Mouse (Mus musculus) neural tube, embryonic 11.5 days (tissue): ENCODE data around the gene Primpol. TPM values are rescaled to one million over a fixed set of nuclear protein-coding genes. Genes with fewer than 3 reads are reported as not detected.

Source experiments
- ATAC-seq: fragments of 200-750 bp; cut with Nextera tagmentation; 2 replicates; pipeline ENCODE4 v1.8.0; 2017; ENCODE audit warnings: moderate number of reproducible peaks, mild to moderate bottlenecking, moderate TSS enrichment, moderate library complexity; ENCODE audit not compliant: insufficient read depth, low FRiP score, low TSS enrichment
- DNase-seq: peaks from one replicate; pipeline ENCODE4 v3.0.0-alpha.2; 2015; ENCODE audit warnings: low spot score
- H3K27ac ChIP-seq: fragments of 300-500 bp; sonication (generic); 2 replicates; pipeline ENCODE4 v1.5.1; 2014; ENCODE audit warnings: low read depth, mild to moderate bottlenecking, low read length
- H3K27me3 ChIP-seq: fragments of 300-500 bp; sonication (generic); 2 replicates; pipeline ENCODE4 v1.6.1; 2014; ENCODE audit warnings: mild to moderate bottlenecking, low read length, mixed read lengths; ENCODE audit not compliant: control insufficient read depth, insufficient read depth
- H3K36me3 ChIP-seq: fragments of 300-500 bp; sonication (generic); 2 replicates; pipeline ENCODE4 v1.6.1; 2014; ENCODE audit warnings: mild to moderate bottlenecking, low read length, moderate library complexity, mixed read lengths; ENCODE audit not compliant: control insufficient read depth, insufficient read depth
- H3K4me1 ChIP-seq: fragments of 300-500 bp; sonication (generic); 2 replicates; pipeline ENCODE4 v1.6.1; 2014; ENCODE audit warnings: low read length, mixed read lengths; ENCODE audit not compliant: control insufficient read depth, insufficient read depth
- H3K4me2 ChIP-seq: fragments of 300-500 bp; sonication (generic); 2 replicates; pipeline ENCODE4 v1.6.1; 2014; ENCODE audit warnings: low read depth, mild to moderate bottlenecking, moderate library complexity
- H3K4me3 ChIP-seq: fragments of 300-500 bp; sonication (generic); 2 replicates; pipeline ENCODE4 v1.5.1; 2014; ENCODE audit warnings: low read depth, low read length
- H3K9ac ChIP-seq: fragments of 300-500 bp; sonication (generic); 2 replicates; pipeline ENCODE4 v1.6.1; 2014; ENCODE audit warnings: mild to moderate bottlenecking, low read length
- H3K9me3 ChIP-seq: fragments of 300-500 bp; sonication (generic); 2 replicates; pipeline ENCODE4 v1.6.1; 2016; ENCODE audit warnings: low read length; ENCODE audit not compliant: control insufficient read depth
- WGBS: fragments of 180-500 bp; shearing (Covaris S2); extraction: QIAGEN DNeasy Blood & Tissue Kit; methylation state at CpG from one replicate; pipeline ENCODE4 v1.1.7; 2014; 5-methylcytosine and 5-hydroxymethylcytosine counted together
- polyA plus RNA-seq: library from polyadenylated mRNA; unstranded; fragments of >200 nt; fragmentation: Nextera tagmentation; extraction: Ambion mirVana; gene quantifications from 2 replicates; pipeline ENCODE4 v1.2.1, GENCODE M21; 2014

The Primpol gene
- polyA plus RNA-seq, 1 experiment from 2014 or later, result 11.2 TPM

DNA sequence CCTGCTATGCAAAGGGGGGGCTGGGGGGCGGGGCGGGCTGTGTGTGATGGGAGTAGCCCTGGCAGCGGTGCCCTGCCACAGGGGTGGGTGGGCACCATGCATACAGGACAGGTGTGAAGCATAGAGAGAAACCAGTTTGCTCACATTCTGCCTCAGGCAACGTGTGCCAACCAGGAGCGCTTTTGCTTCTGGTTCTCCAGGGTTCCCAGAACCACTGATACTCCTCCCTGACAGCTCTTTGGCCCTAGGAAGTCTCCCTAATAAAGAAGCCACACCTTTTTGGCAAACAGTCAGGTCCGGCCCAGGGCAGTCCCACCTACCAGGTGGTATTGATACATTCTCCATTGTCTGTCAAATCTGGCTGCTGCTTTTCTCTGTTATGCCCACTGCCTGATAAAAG lies 73.3 kb downstream of the Primpol start:
- DNase-seq (no peak), ATAC-seq (no peak)
- no peak overlapping the region for H3K27ac ChIP-seq
- H3K4me1 ChIP-seq, result no peaks in the 10 kb centered on the region
- H3K36me3 ChIP-seq, result no peaks in the 10 kb centered on the region
- no peaks in the 10 kb centered on the region for H3K27me3 ChIP-seq
- H3K9me3 ChIP-seq, result no peaks in the 10 kb centered on the region
- H3K4me2 ChIP-seq, result no peak overlapping the region
- H3K4me3 ChIP-seq, result no peak overlapping the region
- 80% methylated on average over 6 of the region's 6 CpGs for WGBS
- no peak overlapping the region for H3K9ac ChIP-seq

DNA sequence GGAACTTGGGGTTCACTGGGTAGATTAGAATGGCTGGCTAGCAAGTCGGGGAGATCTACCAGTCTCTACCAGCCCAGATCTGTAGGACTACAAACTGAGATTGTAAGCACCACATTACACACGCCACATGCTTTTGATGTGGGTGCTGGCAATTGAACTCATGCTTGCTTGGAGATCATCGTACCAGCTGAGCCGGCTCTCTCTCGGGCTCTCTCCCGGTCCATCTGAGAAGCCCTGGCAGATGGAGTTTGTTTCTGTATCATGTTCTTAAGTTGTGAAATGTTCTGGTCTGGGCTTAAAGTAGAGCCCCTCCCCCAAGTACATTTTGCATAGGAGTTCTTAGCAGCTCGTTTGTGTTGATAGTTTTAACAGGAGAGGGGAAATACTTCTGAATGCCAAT lies 73.8 kb downstream of the Primpol start:
- WGBS, result 85% methylated on average over 7 of the region's 7 CpGs
- Histone ChIP-seq H3K9ac (no peak overlapping the region), H3K4me1 (no peaks in the 10 kb centered on the region), H3K27ac (no peak overlapping the region), H3K9me3 (no peaks in the 10 kb centered on the region), H3K27me3 (no peaks in the 10 kb centered on the region), H3K4me3 (no peak overlapping the region), H3K36me3 (no peaks in the 10 kb centered on the region), H3K4me2 (no peak overlapping the region)
- ATAC-seq, result no peak
- DNase-seq, result no peak

DNA sequence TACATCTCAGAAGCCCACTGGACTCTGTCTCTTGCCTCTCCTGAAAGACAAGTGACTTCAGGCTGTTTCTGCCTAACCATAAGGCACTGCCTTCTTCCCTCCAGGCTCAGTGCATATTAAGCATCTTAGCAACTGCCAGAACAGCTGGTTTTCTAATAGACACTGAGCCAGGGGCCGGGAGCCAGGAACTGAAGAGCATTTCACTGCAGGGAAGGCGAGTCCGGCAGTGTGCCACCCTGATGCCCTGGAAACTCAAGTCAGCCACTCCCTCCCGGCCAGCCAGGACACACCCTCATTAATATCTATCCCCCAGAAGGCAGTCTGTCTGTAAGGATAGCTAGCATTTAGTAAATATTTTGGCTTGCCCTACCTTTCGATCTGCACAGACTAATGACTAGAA lies 77.3 kb downstream of the Primpol start:
- Histone ChIP-seq H3K4me1 (no peaks in the 10 kb centered on the region), H3K36me3 (no peaks in the 10 kb centered on the region), H3K4me2 (no peak overlapping the region), H3K27ac (no peak overlapping the region), H3K9me3 (no peaks in the 10 kb centered on the region), H3K9ac (no peak overlapping the region), H3K27me3 (no peaks in the 10 kb centered on the region), H3K4me3 (no peak overlapping the region)
- DNase-seq (no peak), ATAC-seq (no peak)
- 64% methylated on average over 5 of the region's 5 CpGs for WGBS

DNA sequence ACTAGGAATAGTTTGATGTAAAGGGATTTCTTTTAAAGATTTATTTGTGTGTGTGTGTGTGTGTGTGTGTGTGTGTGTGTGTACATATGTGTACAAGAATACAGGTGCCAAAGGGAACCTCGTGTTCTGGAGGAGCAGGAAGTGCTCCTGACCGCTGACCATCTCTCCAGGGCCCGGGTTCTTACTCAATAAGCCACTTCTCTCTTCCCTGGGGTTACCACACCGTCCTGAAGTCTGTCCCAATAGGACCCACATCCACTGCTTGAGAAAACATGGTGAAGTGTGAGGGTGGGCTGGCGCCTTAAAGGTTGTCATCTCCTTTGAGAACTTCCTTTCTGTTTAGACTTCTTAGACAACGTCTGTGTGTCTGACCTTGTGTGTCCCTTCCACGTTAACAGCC lies 83.1 kb downstream of the Primpol start:
- no peak overlapping the region for H3K27ac ChIP-seq
- WGBS, result 90% methylated on average over 7 of the region's 7 CpGs
- H3K36me3 ChIP-seq, result no peaks in the 10 kb centered on the region
- H3K9me3 ChIP-seq, result no peaks in the 10 kb centered on the region
- no peak for DNase-seq
- no peak for ATAC-seq
- no peak overlapping the region for H3K4me2 ChIP-seq
- H3K9ac ChIP-seq, result no peak overlapping the region
- no peaks in the 10 kb centered on the region for H3K4me1 ChIP-seq
- no peak overlapping the region for H3K4me3 ChIP-seq
- no peaks in the 10 kb centered on the region for H3K27me3 ChIP-seq

DNA sequence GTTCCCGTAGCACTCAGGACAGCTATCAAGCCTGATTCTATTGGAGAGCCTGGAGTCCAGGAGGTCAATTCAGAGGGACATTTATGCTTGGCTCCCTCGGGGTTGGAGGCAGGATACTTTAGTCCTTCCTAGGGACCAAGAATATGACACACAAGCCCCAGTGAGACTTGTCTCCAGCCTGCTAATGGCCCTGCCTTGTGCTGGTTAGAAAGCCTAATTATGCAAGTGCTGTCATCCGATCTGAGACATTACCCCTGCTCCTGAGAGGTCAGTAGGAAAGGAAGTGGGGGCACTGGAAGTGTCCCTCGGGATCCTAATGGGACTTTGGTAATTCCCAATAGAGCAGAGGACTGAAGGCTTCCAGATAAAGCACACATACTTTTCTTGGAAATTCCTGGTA lies 86.5 kb downstream of the Primpol start:
- WGBS, result 26% methylated on average over 4 of the region's 4 CpGs
- Histone ChIP-seq H3K9me3 (no peaks in the 10 kb centered on the region), H3K9ac (no peak overlapping the region), H3K36me3 (no peaks in the 10 kb centered on the region), H3K27ac (no peak overlapping the region), H3K4me2 (no peak overlapping the region), H3K27me3 (no peaks in the 10 kb centered on the region), H3K4me3 (no peak overlapping the region), H3K4me1 (no peaks in the 10 kb centered on the region)
- DNase-seq (no peak), ATAC-seq (no peak)

DNA sequence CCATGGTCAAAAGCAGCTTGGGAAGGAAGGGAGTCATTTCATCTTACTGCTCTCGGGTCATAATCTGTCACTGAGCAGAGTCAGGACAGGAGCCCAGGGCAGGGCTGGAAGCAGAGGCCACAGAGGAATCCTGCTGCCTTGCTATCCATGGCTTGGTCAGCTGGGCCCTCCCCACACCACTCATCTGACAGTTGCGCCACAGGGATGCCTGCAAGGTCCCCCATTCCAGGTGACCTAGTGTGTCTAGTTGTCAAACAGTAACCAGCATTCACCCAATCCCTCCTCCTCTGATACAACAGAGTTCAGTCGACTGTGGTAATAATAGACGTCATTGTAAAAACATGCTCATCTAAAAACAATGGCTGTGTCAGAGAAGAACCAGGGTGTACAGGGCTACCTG lies 87.5 kb downstream of the Primpol start:
- Histone ChIP-seq H3K9ac (no peak overlapping the region), H3K27me3 (no peaks in the 10 kb centered on the region), H3K4me2 (no peak overlapping the region), H3K27ac (no peak overlapping the region), H3K9me3 (no peaks in the 10 kb centered on the region), H3K4me3 (no peak overlapping the region), H3K4me1 (no peaks in the 10 kb centered on the region), H3K36me3 (no peaks in the 10 kb centered on the region)
- ATAC-seq (no peak), DNase-seq (no peak)
- WGBS, result 76% methylated on average over 4 of the region's 4 CpGs

DNA sequence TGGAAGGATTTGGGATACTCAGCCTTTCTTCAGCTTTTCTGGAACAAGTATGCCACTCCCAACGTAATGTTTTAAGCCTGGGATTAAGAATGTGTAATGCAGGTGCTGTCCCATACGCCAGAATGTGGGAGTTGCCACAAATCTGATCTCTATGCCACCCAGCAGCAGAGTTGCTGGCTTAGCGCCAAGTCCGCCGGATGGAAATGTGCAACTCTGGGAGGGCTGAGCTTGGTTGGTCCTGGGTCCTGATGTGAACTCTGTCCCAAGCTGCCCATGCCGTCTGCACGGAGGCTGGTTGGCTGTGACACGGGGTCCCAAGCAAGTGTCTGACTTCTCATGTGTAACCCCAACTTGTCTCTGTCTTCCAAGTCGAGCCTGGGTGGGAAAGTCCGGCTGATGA lies 90.2 kb downstream of the Primpol start:
- Histone ChIP-seq H3K4me3 (no peak overlapping the region), H3K9ac (no peak overlapping the region), H3K4me1 (no peaks in the 10 kb centered on the region), H3K36me3 (no peaks in the 10 kb centered on the region), H3K27me3 (no peaks in the 10 kb centered on the region), H3K4me2 (no peak overlapping the region), H3K27ac (no peak overlapping the region), H3K9me3 (no peaks in the 10 kb centered on the region)
- no peak for ATAC-seq
- no peak for DNase-seq
- 85% methylated on average over 10 of the region's 10 CpGs for WGBS

DNA sequence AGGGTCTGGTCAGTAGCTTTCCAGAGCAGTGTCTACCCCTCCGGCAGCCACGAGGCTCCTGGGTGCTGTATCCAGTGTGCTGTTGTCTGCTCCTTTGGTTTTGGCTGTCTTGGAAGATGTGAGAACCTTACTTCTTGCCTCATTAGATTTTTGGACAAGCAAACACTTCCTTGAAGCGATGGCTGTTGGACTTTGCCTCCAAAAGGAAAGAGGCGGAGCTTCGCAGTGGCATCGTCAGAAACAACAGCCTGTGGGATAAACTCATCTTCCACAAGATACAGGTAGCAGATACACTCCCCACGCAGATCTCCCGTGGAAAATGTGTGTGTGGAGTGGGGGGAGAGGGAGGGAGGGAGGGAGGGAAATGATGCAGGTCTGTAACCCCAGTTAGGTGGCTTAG lies 90.9 kb downstream of the Primpol start:
- DNase-seq (no peak), ATAC-seq (no peak)
- Histone ChIP-seq H3K4me3 (no peak overlapping the region), H3K27me3 (no peaks in the 10 kb centered on the region), H3K9ac (no peak overlapping the region), H3K27ac (no peak overlapping the region), H3K4me2 (no peak overlapping the region), H3K9me3 (no peaks in the 10 kb centered on the region), H3K4me1 (no peaks in the 10 kb centered on the region), H3K36me3 (no peaks in the 10 kb centered on the region)
- WGBS, result 86% methylated on average over 8 of the region's 8 CpGs
